Mouse (Mus musculus) T-helper 1 cell (primary cell): ENCODE results near the gene Car8.

ENCODE experiments used
- in situ Hi-C: fragments of 300-600 bp; cut with MboI, MseI; formaldehyde crosslinking; loops from one replicate; pipeline ENCODE4 v1.15.1; 2025; ENCODE audit warnings: high pct_unique_total_duplicates

The Car8 gene

DNA sequence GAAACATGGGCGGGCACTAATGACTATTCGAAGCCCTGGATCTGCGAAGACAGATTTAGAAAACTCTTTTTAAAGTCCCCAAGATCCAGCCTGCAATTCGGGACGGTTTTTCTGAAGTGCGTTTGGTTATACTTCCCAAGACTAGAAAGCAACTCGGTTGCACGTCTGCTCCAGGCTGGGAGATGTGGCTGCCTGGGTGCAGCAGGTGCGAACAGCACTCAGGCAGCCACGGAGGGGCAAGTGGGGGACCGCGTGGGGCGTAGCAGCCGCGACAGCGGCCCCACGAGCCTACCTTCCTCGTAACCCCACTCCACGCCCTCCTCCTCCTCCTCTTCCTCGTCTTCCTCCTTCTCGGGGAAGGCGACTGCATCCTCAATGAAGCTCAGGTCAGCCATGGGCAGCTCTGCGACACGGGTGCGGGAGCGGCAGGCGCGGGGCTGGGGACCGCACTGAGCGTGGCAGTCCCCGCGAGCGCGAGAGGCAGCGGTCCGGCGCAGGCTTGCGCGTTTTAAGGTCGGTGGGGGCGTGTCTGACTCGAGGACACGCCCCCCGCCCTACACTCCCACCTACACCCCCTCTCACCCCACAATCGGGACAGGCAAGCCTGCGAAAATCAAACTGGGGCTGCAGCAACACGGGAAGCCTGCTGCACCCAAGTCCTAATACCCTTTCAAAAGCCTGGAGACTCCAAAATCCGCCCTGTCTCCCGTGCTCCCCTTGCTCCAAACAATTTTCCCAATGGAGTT lies at the start of gene Car8:
Car8 (minus strand) TSS at position 482 of the 746 bp plus-strand sequence.
- in situ Hi-C loops: no loop called here

DNA sequence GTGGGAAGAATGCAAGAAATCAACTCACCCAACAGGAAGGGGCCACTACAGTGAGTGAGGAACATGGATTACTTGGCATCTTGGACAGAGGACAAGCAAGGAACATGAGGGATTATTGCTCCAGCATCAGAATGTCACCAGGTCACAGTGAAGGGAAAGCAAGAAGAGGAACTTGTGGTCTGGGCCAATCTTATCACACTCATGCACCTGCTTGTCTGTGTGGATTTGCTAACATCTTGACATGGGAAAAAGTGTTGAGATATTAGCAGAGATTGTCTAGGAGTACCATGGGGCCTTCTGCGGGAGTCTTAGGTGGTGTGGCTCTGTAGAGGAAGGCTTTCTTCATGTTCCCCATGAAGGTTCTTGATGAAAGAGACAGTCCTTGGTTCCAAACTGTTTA lies 46.1 kb upstream of the Car8 start:
- in situ Hi-C loops: no loop called here

DNA sequence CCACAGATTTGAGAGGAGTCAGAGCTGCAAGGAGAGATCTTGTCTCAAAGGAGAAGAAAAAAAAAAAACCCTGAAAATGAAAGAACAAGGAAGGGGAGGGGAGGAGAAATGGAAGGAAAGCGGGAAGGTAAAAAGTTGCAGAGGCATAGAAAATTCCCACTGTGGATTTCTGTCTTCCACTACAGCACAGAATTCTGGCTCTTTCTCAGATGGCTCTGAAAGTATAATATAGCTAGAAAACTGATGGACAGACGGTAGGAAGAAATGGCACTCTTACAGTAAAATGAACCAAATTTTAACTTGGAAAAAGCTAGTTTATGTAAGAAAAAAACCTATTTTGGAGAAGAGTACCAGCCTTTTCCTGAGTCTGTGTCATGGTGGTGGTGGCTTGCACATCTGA lies 39.3 kb upstream of the Car8 start:
- in situ Hi-C loops: loop anchor here (10.0 kb wide), 1 partner anchor 607 kb away; no protein-coding TSS in a partner anchor

DNA sequence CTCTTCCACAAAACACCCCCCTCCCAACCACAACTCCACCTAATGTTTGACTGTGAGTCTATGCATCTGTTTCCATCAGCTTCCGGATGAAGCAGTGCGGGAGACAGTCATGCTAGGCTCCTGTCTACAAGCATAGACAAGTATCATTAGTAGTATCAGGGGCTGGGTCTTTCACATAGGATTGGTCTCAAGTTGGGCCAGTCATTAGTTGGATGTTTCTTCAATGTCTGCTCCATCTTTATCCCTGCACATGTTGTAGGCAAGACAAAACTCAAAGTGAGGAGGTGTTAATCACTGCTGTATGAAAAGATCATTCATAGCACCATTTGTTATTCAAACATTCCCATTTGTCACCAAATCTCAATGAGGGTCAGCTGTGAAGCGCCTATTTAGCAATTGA lies 11.0 kb upstream of the Car8 start:
- in situ Hi-C loops: no loop called here

DNA sequence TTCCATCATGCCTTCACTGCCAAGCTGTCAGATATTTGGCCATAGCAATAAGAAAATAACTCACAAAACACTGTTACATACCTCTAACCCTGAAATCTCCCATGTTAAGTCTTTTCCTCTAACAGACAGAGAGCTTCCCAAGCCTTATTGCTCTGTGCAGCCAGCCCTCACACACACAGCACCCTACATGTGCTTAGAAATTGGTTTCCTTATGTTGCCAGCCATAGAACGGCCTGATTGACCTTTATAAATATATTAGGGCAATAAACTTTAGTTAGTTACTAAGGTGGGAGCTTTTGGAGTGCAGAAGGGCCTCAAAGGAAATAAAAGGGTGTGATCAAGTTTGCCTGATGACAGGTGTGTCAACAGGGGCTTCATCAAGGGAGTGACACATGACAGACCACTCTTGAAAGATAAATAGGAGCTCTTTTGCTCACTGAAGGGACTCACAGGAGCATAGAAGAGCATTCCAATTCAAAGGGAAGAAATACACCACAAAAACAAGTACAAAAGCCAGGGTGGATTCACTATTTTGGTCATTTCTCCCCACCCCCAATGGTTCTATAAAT lies 6.7 kb upstream of the Car8 start:
- in situ Hi-C loops: no loop called here

DNA sequence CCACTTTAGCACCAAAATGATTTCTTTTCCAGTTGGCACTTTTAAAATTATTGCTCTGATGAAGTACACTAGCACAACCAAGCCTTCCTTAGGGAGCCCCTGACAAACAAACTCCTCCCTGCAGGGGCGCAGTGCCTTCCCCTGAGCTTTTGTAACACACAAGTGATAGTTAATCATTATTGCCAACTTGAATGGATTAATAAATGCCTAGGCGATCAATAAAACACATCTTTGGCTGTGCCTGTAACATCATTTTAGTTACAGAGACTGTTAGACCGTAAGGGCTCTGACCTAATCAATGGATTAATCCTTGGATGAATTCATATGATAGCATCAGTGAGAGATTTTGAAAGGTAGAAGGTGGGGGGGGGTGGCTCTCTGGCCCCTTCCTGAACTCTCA lies 6.2 kb upstream of the Car8 start:
- in situ Hi-C loops: no loop called here

DNA sequence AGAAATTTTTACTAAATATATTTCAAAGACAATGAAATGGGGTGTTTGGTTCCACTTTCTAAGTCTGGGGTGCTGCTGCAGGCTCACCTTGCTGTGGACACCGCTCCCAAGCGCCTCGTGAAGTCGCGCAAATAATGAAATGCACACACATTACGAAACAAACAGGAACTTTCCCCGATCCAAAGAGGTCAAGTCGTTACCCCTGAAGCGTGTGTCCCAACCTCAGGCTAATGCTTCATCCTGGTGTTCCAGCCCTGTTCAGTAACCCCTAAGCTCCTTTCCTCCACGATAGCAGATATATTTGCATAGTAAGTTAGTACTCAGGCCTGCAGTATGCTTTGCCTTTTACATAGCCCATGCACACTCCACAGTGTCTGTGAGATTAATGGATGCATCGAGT lies 858 bp upstream of the Car8 start:
- in situ Hi-C loops: no loop called here

DNA sequence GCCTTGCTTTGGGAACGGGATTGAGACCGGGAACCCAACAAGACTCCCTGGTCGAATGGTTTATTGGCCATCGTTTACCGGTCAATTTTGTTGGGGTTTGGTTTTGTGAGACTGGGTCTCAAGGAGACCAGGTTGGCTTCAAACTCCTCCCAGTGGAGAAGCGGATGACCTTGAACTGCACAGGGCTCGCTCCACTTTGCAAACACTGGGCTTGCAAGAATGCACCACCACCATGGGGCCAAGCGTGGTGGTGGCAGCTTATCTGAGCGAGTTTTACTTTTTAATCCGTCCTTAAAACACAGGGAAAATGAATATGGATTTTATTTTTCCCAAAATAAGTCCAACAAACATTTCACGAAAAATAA lies 447 bp upstream of the Car8 start:
- in situ Hi-C loops: no loop called here

DNA sequence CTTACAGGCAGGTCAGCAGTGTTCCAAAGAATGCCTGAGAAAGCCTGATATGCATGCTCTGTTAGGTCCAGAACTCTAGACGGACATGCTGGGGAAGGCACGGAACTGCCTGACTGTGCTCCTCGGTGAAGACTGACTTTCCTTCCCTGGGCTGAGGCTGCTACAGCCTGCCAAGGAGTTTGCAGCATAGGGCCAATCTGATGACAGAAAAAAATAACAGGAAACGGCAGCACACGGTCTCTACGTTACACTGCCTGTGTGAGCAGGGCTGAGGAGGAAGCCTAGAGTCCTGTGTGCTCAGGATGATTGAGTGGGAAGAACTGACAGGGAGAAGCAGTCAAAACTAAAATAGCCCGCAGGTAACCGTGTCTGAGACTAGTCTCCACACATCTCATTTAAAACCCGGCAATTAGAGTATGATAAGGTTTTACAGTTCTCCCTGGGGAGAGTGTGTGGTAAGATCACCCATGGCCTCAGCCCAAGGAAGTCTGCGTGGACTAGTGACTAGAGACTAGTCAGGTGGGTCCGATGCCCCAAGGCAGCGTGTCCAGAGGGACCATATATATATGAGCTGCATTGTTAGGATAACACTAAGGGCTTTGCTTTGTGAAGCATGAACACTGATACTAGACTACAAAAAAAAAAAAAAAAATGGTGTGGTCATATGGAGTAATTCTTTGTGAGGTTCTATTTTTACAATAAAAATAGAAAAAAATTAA lies 6.3 kb downstream of the Car8 start:
- in situ Hi-C loops: no loop called here

DNA sequence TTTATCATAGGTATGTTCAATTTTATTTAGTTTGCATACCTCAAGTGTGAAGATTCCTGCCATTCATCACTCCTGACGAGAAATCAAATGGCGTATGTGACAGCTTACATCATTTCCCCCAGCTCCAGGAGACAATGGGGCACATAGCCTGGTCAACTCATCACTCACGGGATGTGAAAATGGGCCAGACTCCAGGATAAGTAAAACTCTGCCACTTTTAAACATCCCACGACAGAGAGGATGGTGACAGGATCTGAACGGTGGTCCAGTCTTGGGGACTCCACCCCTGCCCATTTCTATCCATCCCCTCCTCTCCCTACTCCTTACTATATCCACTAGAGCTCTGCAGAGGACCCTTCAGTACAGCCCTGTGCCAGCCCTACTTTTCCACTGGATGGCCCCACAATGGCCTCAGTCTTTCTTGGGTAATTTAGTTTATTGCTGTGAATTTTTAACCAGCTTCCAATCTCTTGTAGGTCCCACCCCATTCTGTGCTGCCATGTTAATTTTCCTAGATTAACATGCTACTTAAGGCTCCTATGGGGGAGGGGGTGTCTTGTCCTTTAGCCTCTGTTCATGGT lies 7.5 kb downstream of the Car8 start:
- in situ Hi-C loops: no loop called here

DNA sequence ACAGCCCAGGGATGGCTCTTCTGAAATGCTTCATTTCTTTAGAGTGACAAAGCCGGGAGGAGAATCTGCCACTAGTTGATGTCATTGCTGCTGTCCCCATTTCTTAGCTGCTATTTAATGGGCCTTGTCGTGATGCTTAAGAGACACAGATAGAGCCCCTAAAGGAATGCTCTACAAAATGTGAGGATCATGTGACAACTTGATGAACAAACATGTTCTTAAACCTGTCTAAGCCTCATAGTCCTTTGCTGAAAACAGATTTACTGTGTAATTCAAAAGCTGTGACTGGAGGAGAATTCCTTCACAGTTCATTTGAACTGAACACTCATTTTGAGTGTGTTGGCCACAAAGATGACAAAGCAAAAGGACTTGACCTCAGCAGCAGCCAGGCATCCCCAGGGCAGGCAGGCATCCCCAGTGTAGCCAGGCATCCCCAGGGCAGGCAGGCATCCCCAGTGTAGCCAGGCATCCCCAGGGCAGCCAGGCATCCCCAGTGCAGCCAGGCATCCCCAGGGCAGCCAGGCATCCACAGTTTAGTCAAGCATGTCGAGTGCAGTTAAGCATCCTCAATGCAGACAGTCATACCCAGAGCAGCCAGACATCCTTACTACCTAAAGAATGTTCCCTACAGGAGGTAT lies 9.1 kb downstream of the Car8 start:
- in situ Hi-C loops: no loop called here

DNA sequence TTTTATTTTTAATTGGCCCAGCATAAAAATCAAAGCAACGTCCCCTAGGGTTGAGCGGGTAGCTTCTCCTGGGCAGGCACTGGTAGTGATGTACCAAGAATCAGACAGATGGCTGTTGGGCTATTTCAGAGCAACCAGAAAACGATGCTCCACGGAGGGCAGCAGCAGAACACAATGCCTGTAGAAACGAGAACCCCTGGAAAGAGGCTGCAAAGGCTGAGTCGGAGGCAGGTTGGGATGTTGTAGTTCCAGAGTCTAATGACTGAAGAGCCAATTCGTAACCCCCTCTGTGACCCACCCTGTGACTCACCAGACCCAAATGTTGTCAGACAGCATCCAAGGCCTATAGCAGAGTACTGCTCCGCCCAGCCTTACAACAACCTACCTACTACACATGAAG lies 19.9 kb downstream of the Car8 start:
- in situ Hi-C loops: loop anchor here (5.0 kb wide), 1 partner anchor 348 kb away; no protein-coding TSS in a partner anchor

DNA sequence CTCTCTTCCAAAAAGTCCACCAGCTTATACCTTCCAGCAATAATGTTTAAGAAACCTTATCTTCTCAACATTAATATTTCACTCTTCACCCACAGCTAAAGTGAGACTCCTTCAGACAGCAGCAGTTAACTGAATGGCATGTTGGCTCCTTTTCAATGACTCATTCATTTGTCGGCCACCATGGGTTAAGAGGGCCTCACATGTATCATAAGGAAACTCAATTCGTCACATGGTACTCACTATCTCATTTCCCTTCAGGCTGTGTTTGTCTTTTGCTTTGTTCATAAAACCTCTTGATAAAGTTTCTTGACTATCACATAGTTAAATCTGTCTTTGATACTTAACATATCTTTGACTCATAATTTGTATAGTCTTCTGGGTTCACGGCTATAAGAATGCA lies 20.8 kb downstream of the Car8 start:
- in situ Hi-C loops: loop anchor here (5.0 kb wide), 1 partner anchor 349 kb away; no protein-coding TSS in a partner anchor

DNA sequence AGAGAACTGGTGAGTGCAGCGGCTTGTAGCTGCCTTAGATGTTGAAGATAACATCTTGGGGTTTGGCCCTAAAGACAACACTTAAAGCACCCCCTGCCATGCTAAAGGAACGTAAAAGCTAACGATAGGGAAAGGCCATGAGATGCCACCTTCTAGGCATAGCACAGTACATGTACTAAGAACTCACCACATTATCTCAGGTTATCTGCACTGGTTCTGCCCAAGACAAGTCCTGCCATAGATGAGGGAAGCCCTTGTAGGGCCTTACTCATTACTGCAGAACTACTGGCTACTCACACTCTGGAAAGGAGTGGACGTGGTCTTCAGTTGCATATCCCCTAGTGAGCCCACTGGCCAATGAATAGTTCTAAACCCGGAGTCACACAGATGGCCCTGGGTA lies 21.6 kb downstream of the Car8 start:
- in situ Hi-C loops: loop anchor here (5.0 kb wide), 1 partner anchor 350 kb away; no protein-coding TSS in a partner anchor

DNA sequence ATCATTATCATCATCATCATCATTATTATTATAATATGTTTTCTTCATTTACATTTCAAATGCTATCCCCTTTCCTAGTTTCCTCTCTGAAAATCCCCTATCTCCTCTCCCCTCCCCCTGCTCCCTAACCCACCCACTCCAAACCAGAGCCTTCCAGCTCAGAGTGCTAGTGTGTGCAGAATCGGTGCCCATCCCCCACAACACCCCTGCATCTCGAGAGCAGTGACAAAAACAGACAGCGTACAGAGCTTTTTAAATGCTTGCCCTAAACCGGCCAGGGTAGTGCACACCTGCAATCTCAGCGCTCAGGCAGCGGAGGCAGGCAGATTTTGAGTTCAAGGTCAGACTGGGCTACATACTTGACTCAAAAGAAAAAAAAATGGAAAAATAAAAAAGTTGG lies 22.3 kb downstream of the Car8 start:
- in situ Hi-C loops: loop anchor here (5.0 kb wide), 1 partner anchor 351 kb away; no protein-coding TSS in a partner anchor

DNA sequence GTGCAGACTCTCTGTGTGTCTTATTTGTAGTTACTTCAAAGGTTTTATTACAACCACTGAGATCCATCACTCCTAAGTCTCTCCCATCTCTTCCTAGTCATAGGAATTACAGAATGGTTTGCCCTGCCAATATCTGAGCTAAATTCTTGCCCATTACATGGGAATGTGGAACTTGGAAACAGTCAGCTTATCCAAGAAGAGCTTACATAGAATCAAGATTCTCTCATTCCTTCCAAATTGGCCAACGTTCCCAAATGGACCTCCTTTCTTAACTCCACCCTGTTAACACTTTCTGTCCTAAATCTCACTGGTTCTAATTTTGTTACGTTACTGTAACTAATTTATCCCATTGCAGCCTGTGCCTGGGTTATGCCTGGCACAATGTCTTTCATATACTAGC lies 25.2 kb downstream of the Car8 start:
- in situ Hi-C loops: no loop called here

DNA sequence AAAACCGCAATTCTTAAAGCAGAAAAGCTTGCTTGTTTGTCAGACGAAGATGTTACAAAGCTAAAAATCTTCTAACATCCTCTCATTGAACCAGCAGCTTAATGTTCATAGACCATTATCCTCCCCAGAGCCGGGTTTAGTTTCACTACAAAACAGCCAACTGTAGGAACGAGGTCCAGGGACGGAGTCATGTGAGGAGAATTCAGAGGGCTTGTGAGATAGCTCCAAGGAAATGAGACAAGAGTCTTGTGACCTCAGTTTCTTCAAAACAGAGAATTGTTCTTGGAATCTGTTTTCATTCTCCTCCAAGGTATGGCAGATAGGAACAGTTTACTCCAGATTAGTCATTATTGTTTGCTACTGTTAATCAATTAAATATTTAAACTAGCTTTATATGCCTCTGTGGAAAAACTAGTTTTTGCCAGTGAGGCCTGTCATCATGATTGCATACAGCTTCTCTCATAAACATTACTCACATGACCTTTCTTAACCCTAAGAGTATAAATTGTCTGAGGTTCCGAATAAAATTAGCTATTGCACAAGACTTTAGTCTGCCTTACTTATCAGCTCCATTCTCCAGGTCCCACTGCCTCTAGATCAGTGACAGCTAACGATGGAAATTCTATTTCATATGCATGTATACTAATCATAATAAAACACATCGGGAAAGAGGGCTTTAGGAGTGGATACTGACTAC lies 25.8 kb downstream of the Car8 start:
- in situ Hi-C loops: no loop called here

DNA sequence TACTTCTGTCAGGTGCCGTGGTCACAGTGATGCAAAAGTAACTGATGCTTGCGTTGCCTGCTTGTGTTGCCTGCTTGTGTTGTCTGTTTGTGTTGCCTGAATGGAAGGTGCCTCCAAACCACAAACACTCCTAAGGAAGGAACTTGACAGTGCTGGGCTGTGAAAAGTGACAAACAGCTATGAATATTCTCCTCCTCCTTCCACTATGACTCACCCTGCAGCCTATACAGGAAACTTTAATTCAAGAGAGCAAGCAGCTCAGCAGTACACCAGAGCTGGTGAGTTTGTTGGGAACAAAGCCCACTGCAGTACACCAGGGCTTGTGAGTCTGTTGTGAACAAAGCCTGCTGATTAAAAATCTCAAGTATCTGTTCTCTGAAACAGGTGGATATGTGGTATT lies 28.4 kb downstream of the Car8 start:
- in situ Hi-C loops: no loop called here

DNA sequence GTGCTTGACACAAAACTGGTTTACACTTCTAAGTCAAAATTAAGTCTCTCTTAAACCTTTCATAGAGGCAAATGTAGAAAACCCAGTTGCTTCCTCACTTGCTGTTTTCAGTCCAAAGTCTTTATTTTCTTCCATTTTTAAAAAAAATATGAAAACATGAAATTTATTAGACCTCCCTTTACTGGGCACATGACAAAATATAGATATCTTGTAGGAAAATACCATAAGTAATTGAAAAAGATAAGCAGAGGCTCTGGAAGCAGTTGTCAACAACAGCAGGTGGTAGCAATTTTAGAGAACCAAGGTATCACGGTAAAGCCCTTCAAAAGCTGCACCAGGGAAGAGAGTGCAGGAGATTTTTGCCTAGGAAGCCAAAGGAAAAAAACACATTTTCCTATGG lies 30.9 kb downstream of the Car8 start:
- in situ Hi-C loops: loop anchor here (10.0 kb wide), 1 partner anchor 157 kb away; no protein-coding TSS in a partner anchor

DNA sequence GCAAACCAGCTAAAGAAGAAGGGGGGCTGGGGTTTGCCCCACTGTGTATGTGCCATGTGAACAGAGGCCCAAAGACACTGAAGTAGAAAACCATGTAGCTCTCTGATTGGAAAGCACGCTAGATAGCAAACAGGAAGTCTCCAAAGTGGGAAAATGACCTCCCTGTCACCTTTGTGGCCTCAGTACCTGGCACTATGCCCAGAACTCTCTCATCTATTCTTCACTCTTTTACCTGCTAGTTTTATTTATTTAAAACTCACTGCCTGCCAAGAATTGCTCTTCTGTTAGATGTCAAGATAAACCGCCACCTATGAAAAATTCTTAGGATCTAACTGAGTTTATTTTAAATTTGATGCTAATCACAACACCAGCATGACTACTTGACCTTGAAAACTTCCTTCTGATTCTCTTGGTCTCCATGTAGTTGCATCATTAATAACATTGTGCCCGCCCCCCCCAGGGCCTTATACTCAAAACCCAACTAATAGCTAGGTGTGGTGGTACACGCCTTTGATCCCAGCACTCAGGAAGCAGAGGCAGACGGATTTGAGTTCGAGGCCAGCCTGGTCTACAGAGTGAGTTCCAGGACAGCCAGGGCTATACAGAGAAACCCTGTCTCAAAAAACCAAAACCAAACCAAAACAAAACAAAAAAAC lies 31.8 kb downstream of the Car8 start:
- in situ Hi-C loops: loop anchor here (10.0 kb wide), 1 partner anchor 158 kb away; no protein-coding TSS in a partner anchor
